Mouse (Mus musculus): ENCODE data around the gene D630003M21Rik. TPM values are rescaled to one million over a fixed set of nuclear protein-coding genes. Genes with fewer than 3 reads are reported as not detected.
A peak's percentile ranks its signal among the peaks of the same experiment; 100 is the strongest.

D630003M21Rik gene
- total RNA-seq (2021): 1 to 10 TPM; 2.6 to 3.3 TPM
- long read RNA-seq, experiment 1, partial matches to known transcripts: 3 of 5 reads
- long read RNA-seq, experiment 1, other reads (novel, unspliced or antisense): 1 of 5 reads
- long read RNA-seq, experiment 2, partial matches to known transcripts: 0 of 3 reads
- long read RNA-seq, experiment 2, other reads (novel, unspliced or antisense): 2 of 3 reads

GRCm38 (mm10) chr2:158228670-158229502 lies at the start of gene D630003M21Rik:
TSS of gene D630003M21Rik (minus strand) at chr2:158229222.
- DNase-seq: peak; percentile 43

GRCm38 (mm10) chr2:158276878-158277277 lies 47.9 kb upstream of the D630003M21Rik start:
- no peak for DNase-seq

GRCm38 (mm10) chr2:158276451-158276850 lies 47.4 kb upstream of the D630003M21Rik start:
- DNase-seq: peak; percentile 60

- no peak for DNase-seq
Measured at GRCm38 (mm10) chr2:158275811-158276210, 46.8 kb upstream of the D630003M21Rik start.

GRCm38 (mm10) chr2:158275349-158275748 lies 46.3 kb upstream of the D630003M21Rik start:
- no peak for DNase-seq

GRCm38 (mm10) chr2:158273646-158274045 lies 44.6 kb upstream of the D630003M21Rik start:
- no peak for DNase-seq

- DNase-seq: no peak
Measured at GRCm38 (mm10) chr2:158270017-158270416, 41.0 kb upstream of the D630003M21Rik start.

GRCm38 (mm10) chr2:158264877-158265276 lies 35.9 kb upstream of the D630003M21Rik start:
- DNase-seq: no peak

GRCm38 (mm10) chr2:158259498-158259897 lies 30.5 kb upstream of the D630003M21Rik start:
- DNase-seq: no peak

GRCm38 (mm10) chr2:158258781-158259180 lies 29.8 kb upstream of the D630003M21Rik start:
- DNase-seq: peak; percentile 84

GRCm38 (mm10) chr2:158258005-158258418 lies 29.0 kb upstream of the D630003M21Rik start, which contains the start of gene Bpi:
TSS of gene Bpi (plus strand) at chr2:158258094.
- DNase-seq: no peak

- DNase-seq: peak; percentile 42
Measured at GRCm38 (mm10) chr2:158256894-158257293, 27.9 kb upstream of the D630003M21Rik start.

- peak; percentile 50 for DNase-seq
Measured at GRCm38 (mm10) chr2:158253806-158254205, 24.8 kb upstream of the D630003M21Rik start.

GRCm38 (mm10) chr2:158250558-158250957 lies 21.5 kb upstream of the D630003M21Rik start:
- DNase-seq: no peak

- peak; percentile 56 for DNase-seq
Measured at GRCm38 (mm10) chr2:158248318-158248717, 19.3 kb upstream of the D630003M21Rik start.

GRCm38 (mm10) chr2:158247852-158248251 lies 18.8 kb upstream of the D630003M21Rik start:
- DNase-seq: no peak

- DNase-seq: no peak
Measured at GRCm38 (mm10) chr2:158245072-158245817, 16.2 kb upstream of the D630003M21Rik start.

- no peak for DNase-seq
Measured at GRCm38 (mm10) chr2:158243129-158243870, 14.3 kb upstream of the D630003M21Rik start.

GRCm38 (mm10) chr2:158242170-158242896 lies 13.3 kb upstream of the D630003M21Rik start:
- DNase-seq: peak; percentile 50

GRCm38 (mm10) chr2:158241126-158241738 lies 12.2 kb upstream of the D630003M21Rik start:
- no peak for DNase-seq

GRCm38 (mm10) chr2:158238101-158238500 lies 9.1 kb upstream of the D630003M21Rik start:
- DNase-seq: no peak

All from adrenal gland, postnatal 10 days (tissue).